Mouse (Mus musculus) T-cell, adult 66 days (primary cell): ENCODE results near the gene Auts2. TPM values are rescaled to one million over a fixed set of nuclear protein-coding genes. Genes with fewer than 3 reads are reported as not detected.

Source experiments
- total RNA-seq, 2 experiments: library from RNA; stranded (reverse); gene quantifications; 3 replicates in 1 of 2; 4 replicates in 1 of 2; pipeline ENCODE4 v1.2.4; 2023

Gene Auts2
- total RNA-seq, result 10 to 100 TPM; 50.3 to 61.4 TPM

DNA sequence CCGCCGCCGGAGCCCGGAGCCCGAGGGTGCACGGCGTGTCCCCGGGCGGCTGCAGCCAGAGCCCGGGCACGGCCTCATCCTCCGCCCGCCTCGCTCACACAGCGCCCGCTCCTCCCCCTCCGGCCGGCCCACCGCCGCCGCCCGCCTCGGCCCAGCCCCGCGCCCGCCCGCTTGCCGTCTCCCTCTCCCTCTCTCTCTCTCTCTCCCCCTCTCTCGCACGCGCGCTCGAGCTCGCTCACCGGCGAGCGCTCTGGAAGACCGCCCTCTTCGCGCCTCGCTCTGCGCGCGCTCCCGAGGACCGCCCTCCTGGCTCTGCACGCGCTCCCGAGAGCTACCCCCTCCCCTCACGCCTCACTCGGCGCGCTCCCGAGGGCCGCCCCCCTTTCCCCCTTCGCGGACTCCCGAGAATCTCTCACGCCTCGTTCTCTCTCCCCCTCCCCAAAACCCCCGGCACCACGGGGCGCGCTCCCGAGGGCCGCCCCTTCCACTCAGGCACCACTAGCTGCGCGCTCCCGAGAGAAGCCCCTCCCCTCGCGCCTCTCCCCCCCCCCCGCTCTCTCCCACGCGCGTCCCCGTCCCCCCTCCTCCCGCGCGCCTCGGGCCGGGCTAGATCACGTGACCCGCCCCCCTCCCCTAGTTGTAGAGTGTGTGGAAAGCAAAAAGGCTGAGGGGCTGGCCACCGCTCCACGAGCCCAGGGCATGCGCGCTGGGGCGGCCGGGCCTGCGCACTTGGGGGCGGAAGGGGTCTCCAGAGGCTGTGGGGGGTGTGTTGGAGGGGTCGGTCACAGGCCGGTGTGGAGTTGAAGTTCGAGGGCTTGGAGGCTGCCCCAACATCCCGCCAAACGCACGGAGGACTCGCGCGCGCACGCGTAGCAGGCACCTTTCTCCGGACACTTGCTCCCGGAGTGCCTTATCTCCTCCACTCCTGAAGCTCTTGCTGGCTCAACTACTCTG, at the start of gene Auts2:
TSS of gene Auts2 (minus strand) at position 227 of the 954 bp plus-strand sequence.

